Mouse (Mus musculus) liver (tissue): ENCODE results near the gene Tulp3.
"Not testable (repeated sequence)": the region's sequence is repeated elsewhere in the genome, so short reads cannot be mapped to it uniquely, and the experiment has no call there.

ENCODE experiments used
- DNase-seq: peaks from one replicate; pipeline ENCODE4 v3.0.0-alpha.2; 2020; ENCODE audit warnings: mixed read lengths

Gene Tulp3

DNA sequence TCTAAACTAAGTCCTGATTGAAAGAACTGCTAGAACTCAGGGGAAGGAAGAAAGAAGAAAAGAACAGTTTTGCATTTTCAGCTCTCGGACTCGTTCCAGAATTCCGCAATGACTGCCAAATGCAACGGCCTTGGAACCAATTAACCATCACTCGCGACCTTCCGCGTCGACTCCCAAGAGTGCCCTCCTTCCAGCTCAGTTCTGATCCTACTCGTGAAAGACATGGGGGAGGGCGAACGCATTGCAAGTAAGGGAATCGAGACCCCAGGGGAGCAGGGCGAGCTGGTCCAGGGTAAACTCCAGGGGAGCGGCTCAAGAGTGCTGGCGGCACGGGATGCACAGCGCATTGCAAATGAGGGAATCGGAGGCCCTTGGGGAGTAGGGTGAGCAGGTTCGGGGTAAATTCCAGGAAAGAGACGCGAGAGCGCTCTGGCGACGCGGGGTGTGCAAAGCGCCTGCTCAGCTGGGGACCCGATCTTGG is 410 bp downstream of the Tulp3 start:
- DNase-seq: peak; percentile 24

DNA sequence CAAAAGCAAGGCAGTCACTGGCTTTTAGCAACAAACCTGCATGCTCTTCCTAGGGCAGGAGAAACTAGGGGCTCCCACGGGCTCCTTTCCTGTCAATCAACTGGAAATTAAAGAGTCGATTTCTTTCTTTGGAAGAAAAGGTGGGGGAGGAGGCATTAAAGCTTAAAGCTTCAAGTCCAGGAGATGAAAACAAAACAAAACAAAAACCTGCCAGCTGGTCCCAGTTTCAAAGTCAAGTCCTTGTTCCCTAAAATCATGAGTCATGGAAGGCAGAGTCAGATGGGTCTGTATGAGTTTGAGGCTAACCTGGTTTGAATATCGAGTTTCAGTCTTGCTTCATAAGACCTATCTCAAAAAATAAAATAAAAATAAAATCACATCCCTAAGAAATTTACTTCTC is 1.5 kb downstream of the Tulp3 start:
- DNase-seq: no peak

DNA sequence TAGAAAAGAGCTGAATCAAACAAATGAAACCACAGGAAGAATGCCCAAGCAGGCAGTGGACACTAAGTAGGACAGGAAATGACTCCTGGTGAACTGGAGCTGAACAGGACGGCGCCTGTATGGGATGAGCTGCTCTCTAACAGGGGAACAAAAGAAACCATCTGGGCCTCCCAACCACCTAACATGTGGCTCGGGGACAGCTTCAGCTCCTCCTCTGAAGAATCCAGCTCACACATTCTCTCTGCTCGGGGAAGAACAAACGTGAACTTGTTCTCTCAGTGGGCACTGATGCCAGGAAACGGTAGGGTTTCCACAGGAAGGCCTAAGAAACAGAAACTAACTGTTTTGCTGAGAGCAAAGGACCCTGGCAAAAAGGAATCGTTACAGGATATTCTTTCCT is 5.9 kb downstream of the Tulp3 start:
- DNase-seq: no peak

DNA sequence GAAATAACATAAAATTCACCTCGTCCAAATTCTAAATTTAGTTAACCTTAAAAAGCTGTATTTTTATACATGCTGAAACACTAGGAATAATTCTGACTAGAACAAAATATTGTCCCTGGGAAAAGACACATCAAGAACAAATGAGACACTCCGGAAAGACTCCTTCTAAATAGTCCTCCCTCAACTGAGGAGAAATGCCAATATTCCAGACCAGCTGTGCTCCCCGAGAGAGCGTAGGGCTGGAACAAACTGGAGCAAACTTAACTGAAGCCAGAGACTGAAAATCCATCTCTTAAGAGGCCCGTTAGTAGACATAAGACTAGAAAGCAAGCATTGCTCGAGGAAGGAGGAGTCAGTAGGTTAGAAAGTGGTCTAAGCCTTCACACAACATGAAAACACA is 8.9 kb downstream of the Tulp3 start:
- DNase-seq: no peak

DNA sequence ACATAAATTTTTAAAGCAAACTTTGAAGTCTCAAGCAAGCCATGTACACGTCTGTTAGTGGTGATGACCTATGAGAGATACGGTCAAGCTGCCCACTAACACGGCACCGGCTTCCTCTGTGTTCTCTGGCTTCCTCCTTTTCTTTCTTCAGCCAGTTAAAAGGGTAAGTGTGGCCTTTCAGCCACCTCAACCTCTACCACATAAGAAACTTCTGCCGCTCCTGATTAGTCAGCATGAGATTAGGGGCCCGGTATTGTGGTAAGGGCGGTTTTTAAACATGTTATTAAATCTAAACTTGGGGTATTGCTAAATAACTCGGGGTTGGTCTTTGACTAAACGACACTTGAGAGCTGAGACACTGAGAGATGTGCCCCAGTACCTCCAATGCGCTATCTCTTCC is 10.0 kb downstream of the Tulp3 start:
- DNase-seq: no peak

DNA sequence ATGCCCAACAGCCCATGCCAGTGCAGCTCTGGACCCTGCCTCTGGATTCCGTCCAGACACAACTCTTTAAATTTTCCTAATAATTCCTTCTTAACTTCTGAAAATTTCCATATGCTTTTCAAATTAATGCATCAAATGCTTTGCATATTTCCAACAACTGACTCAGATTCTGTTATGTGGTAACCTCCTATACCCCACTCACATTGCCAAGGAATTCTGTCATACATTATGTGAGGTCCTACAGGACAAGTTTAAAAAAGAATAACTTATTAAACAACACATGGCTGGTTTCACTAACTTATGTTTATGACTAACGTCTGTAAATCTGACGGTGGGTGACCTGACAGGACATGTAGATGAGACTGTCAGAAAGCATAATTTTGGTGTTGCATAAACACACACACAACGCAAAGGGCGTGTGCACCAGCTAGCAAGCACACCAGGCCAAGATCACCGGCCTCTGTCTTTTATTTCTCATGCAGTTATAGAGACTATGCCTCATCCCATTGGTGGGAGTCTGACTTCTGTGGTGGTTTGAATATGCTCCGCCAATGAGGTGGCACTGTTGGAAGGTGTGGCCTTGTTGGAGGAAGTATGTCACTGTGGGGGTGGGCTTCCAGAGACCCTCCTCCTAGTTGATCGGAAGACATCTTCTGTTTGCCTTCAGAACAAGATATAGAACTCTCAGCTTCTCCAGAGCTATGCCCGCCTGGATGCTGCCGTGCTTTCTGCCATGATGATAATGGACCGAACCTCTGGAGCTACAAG is 13.5 kb downstream of the Tulp3 start:
- DNase-seq: no peak

DNA sequence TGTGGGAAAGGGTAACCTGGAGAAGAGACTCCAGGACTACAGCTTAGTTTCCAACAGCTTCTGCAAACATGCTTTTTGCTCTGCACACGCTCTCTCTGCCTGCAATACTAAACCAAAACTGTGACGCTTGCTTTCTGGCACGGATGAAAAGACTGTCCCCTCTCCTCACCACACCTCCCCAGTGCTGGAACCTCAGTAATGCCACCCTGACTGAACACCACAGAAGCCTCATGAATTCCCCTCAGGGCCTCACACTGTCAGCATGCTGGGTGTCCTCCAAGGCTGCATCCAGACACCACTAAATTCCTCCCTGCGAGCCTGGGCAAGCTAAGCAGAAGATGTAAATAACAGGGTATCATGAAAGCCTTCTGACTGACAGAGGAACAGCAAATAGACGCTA is 16.8 kb downstream of the Tulp3 start:
- DNase-seq: no peak

DNA sequence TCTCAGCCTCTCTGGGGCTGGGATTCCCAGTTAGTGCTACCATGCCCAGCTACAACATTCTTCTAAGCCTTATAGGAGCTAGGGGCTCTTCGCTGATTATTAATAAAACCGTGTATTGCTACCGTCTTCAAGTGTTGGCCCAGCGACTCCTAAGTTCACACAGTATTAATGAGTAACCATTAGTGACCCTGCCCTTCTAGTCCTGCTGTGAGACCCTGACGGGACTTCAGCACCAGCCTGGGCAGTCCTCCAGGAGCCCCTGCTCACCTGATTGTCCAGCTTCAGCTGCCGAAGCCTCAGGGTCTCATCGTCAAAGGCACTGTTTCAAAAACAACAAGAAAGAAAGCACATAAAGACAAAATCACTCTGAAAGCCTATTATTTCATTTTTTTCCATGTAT is 18.2 kb downstream of the Tulp3 start:
- no peak for DNase-seq

DNA sequence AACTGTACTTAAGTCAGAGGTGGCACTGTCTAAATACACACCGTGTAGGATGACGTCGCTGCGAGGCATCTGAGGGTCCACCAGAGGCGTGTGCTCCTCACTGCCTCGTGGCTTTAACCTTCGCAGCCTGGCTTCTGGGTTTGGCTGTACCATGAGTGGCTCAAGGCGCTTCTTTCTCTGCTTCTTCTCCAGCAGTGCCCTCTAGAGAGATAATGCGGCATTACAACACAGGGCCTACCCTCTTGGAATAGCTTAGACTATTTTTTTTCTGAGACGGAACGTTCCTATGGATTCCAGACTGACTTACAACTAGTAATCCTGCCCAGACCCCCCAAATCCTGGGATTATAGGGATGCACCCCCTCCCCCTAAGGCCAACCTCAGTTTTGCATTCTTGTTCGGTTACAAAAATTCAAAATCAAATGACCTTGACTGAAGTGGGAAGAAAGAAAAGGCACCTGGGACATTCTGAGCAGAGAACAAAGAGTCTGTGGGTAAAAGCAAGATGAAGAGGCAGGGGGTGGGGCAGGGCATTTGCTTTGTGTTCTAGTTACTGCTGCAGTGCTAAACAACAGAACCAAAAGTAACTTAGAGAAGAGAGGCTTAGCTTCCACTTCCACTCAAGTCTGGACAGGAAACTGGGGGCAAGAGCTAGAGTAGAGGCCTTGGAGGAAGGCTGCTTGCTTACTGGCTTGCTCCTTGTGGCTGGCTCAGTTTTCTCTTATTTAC is 21.1 kb downstream of the Tulp3 start:
- peak; percentile 64 for DNase-seq

DNA sequence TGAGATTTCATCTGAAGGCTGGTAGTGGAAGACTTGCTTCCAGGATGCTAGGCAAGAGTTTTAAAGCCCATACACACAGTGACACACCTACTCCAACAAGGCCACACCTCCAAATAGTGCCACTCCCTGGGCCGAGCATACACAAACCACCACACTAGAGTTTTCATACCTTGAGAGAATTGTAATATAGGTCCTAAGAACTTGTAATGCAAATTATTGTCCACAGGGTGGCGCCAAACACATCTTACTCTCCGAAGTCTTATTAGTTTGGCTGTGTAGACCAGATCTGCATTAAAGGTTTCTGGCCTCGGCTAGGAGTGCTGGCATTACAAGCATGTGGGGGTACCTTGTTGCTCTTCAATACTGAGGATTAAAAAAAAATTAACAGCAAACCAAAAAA is 37.3 kb downstream of the Tulp3 start:
- DNase-seq: peak; percentile 47

DNA sequence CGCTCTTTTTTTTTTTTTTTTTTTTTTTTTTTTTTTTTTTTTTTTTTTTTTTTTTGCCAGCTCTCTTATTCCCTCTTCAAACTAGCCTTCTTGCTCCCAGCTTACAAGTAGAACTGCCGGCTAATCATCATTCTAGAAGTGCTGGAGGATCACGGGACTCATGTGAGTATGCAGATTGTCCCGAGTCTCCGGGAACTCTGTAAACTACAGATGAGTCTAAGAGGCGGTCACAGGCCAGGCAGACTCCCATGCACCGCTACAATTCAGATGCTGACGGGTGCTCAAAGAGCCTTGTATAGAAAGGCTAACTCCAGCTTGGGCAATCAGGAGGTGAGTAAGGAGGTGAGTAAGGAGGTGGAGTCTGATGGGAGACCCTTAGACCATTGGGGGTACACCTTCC is 40.1 kb downstream of the Tulp3 start:
- DNase-seq: no peak

DNA sequence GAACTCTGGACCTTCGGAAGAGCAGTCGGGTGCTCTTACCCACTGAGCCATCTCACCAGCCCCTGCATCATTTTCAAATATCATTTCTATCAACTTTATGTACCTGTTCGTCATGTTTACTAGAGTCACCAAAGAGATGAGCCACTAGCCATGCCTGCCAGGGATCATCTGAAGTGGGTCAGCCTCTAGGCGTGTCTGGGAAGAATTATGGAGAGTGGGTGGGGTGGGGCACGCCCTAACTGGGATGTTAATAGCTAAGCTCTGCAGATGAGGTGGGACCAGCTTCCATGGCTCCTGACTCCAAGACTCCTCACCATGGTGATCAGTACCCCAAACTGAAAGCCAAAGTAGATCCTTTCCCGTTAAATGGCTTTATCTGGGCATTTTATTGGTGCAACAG is 40.9 kb downstream of the Tulp3 start:
- DNase-seq: no peak

DNA sequence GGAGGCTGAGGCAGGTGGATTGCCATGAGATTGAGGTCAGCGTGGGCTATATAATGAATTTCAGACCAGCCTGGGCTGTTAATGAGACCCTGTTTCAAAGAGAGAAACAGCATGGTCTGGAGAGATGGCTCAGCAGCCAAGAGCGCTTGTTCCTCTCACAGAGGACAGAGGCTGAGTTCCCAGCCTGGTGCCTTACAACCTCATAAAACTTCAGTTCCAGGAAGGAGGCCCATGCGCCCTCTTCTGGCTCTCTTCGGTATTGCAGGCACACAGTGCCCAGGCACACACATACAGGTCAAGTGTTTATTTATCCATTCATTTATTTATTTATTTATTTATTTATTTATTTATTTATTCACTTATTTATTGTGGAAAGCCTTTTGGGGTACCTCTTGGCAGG is 47.3 kb downstream of the Tulp3 start:
- peak; percentile 73 for DNase-seq

DNA sequence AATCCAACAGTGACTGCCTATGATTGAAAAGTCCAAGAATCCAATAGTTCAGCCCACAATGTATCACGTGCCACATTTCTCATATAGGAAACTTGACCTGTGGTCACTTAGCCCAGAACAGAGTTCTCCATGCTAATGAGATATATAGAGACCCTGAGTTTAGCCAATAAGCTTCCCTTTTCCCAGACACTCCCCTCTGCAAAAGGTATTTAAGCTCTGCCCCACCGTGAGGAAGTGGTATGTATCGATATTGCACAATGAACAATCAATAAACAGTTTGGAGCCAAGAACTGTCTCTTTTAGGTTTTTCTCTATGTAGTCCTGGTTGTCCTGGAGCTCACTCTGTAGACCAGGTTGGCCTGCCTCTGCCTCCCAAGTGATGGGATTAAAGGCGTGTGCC is 50.9 kb downstream of the Tulp3 start:
- DNase-seq: no peak

DNA sequence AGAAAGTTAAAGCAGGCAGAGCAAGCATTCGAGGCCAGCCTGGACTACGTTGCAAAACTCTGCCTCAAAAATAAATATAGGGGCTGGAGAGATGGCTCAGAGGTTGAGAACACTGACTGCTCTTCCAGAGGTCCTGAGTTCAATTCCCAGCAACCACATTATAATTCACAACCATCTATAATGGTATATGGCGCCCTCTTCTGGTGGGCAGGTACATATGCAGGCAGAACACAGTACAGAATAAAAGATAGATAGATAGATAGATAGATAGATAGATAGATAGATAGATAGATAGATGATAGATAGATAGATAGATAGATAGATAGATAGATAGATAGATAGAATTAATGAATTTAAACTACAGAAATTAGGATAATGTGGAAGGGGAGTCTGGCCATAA is 53.0 kb downstream of the Tulp3 start:
- DNase-seq: not testable (repeated sequence)

DNA sequence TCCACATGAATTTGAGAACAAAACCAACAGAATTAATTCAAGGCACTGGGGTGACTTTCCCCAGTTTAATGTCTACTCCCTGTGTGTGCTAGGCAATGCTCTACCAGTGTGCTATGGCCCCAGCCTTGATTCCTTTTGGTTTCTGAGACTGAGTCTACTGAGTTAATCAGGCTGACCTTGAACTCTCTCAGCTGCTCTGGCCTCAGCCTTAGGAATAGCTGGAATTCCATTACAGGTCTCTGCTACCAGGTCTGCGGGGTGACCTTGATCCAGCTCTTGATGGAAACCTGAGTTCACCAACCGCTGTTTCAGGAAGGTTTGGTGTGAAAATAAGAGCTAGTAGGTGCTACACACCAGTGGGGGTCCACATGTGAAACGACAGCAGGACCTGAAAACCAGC is 53.8 kb downstream of the Tulp3 start:
- no peak for DNase-seq

DNA sequence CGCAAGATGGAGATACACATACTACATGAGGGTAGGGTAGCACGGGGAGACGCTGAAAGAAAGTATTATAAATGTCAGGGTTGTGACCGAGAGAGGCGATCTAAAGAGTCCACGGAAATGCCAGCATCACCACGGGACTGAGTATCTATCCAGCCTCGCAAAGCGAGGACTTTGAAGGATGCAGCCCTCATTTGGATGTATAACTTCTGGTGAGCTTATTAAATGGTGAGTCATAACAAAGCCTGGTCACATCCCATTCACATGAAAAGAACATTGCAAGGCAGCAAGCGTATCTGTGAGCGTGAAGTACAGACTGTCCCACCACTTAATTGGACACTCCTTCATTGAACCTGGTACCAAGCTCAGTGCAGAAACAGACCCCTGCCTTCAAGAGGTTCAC is 54.2 kb downstream of the Tulp3 start:
- no peak for DNase-seq

DNA sequence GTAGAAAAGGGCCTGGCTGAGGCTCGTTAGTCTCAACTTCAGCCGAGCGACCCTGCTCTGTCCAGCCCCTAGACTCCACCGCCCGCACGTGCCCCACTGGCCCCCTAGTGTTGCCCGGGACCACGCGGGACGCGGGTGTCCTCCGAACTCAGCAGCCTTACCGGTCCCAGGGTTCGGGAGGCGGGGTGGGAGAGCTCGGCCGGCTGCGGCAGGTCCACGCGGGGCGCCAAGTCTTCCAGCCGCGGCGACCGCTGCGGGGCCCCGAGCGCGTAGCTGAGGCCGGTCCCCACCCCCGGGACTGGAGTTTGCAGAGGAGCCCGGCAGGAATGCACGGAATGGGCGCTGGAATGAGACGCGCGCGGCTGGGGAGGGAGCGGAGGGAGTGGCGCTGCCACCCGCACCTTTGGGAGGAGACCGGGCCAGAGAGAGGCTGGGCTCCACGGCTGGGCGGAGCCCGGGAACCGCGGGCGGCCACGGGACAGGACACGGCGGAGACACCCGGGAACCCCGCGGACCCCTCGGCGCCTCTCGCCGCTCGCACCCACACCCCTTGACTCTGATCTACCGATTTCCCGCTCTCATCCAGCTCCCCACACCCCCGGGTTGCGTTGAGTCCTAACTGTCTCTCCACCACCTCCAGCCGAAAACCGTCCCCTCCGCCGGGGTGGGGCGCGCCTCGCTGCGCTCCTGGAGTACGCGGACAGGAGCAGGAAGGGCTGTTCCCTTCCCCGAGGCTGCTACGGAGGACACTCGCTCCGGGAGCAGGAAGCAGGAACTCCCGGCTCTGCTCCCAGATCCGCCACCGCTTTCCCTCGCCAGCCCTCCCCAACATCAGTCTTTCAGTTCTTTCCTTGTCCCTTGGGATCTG is 55.3 kb downstream of the Tulp3 start, which contains the start of gene Tead4:
Tead4 (minus strand) TSS at position 690 of the 868 bp plus-strand sequence.
- peak; percentile 56 for DNase-seq

DNA sequence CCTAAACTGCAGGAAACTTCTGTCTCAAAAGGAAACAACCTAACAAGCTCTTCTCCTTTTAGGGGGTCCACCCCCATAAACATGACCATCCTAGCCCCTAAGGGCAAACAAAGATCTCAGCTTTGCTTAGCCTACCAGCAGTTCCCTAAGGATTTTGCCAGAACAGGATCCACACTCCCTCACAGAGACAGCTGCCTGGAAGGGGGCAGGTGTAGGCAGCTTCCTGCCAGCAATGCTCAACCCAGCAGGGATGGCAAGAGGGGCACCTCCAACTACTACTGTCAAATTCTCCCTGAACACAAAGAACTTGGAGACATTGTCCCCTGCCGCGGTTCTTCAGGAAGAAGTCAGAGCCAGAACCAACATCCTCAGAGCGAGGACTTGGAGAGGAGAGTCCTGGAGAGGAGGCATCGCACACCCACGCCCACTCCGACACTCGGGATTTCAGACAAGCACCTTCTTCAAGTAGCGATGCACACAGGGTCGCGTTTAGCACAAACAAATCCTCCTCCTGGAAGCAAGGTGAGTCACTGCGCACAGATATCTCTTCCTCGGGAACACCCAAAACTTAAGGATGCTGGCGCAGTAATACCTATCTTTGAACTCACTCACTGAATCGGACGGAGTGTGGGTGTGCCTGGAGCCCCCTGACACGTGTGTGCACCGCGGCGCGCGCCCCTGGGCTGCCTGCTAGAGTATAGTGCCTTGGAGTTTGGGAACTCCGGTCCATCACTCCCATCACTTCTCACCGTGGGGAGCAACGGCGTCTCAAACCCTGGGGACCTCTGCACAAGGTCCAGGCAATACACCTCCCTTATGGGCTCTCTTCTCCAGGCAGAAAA is 56.1 kb downstream of the Tulp3 start:
- DNase-seq: no peak

DNA sequence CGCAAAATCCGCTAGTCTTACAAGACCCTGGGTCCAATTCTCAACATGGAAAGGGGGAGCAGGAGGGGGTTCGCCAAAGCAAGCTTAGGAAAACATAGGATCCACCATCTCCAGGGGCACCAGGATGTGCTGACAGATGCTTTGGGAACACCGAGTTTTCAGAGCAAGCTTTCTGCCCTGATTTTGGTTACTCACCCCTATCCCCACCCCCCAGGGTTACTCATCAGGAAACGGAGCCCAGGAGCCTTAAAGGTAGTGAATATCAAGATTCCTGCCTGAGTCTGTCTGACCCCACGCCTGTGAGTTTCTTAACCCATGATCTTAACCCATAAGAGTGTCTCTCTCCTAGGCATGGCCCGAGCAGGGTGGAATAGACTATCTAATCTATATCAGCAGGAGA is 57.4 kb downstream of the Tulp3 start:
- DNase-seq: no peak

DNA sequence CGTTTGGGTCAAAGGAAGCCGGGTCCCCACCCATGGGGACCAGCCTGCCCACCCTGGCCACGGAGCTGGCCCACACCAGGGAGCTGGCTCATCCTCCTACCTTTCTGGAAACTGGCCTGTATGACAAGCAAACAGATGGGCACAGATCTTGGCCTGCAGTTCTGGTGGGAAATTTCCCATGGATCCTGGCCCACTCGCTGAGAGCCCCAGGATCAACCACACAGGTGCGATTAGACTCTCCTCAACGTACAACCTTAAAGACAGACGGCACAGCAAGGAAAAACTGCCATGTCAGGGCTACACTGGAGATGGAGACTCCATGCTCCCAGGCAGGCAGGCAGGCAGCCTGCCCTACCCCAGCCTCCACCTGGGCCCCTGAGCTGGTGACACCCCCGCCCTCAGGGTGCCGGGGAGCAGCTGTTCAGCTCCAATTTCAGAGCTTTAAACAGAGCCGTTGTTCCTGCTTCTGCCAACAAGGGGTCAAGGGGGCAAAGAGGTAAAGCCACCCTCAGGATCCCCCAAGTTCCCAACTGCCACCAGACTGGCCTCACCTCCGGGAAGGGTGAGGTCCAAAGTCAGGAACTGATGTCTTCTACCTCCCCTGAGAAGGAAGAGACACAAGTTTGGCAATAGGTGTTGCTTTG is 58.8 kb downstream of the Tulp3 start:
- DNase-seq: no peak
